Mouse (Mus musculus): Measurements from ENCODE around the gene Nnat. TPM values are rescaled to one million over a fixed set of nuclear protein-coding genes. Genes with fewer than 3 reads are reported as not detected.

Nnat gene
- 428 and 457 TPM in 2 replicates for polyA plus RNA-seq (2015; fragmentation: Nextera tagmentation; extraction: Ambion mirVana)

GRCm38 (mm10) chr2:157559858-157560257 is at the start of gene Nnat:
TSS of gene Nnat (plus strand) at chr2:157560078.
- Histone ChIP-seq H3K9me3 (0 out of 2 replicates have a peak, but pooled peaks cover 2% of the 10 kb centered on the region), H3K4me2 (replicated peaks) (peak within 1 kb of the TSS; percentile 65), H3K4me3 (replicated peaks) (peak within 1 kb of the TSS; percentile 43), H3K27me3 (replicated peaks) (no peaks in the 10 kb centered on the region), H3K4me1 (replicated peaks) (peaks cover 29% of the 10 kb centered on the region), H3K9ac (peak within 1 kb of the TSS; percentile 44), H3K27ac (no peak within 1 kb of the TSS), H3K36me3 (peaks cover 47% of the 10 kb centered on the region)
- 56% methylated on average over 27 of the region's 27 CpGs for WGBS
- peak; percentile 18; the same call in 1 of the 2 replicates for ATAC-seq

DNA sequence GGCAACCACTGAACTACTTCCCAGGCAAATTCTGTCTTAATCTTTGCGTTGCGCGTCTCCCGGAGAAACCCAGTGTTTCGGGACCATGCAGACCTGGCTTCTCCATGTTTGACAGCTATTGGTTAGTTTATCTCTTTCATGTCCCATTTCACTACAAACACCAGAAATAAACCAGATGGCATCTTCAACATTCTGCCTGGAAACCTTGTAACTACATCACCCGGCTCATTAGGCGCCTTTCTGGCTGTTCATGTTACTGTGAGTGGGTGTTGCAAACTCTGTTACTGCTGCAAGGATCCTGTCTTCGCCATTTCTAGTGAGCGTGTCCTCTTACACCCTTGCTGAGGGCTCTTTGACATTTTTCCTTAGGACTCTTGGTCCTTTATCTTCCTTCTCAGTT is 47.0 kb upstream of the Nnat start:
- no peaks in the 10 kb centered on the region for H3K27me3 ChIP-seq (replicated peaks)
- no peak overlapping the region for H3K27ac ChIP-seq
- no peaks in the 10 kb centered on the region for H3K9me3 ChIP-seq
- WGBS: 83% methylated on average over 9 of the region's 9 CpGs
- H3K9ac ChIP-seq: no peak overlapping the region
- H3K4me1 ChIP-seq (replicated peaks): no peaks in the 10 kb centered on the region
- no peak overlapping the region for H3K4me3 ChIP-seq (replicated peaks)
- no peaks in the 10 kb centered on the region for H3K36me3 ChIP-seq
- H3K4me2 ChIP-seq (replicated peaks): no peak overlapping the region
- no peak for ATAC-seq

- Histone ChIP-seq H3K4me1 (replicated peaks) (no peaks in the 10 kb centered on the region), H3K4me3 (replicated peaks) (no peak overlapping the region), H3K4me2 (replicated peaks) (no peak overlapping the region), H3K36me3 (no peaks in the 10 kb centered on the region), H3K27me3 (replicated peaks) (no peaks in the 10 kb centered on the region), H3K27ac (no peak overlapping the region), H3K9ac (no peak overlapping the region), H3K9me3 (no peaks in the 10 kb centered on the region)
- WGBS: 45% methylated on average over 9 of the region's 9 CpGs
- no peak for ATAC-seq
Observed at GRCm38 (mm10) chr2:157513737-157514208, 46.1 kb upstream of the Nnat start.

- H3K4me2 ChIP-seq (replicated peaks): no peak overlapping the region
- no peak overlapping the region for H3K9ac ChIP-seq
- H3K36me3 ChIP-seq: no peaks in the 10 kb centered on the region
- 21% methylated on average over 4 of the region's 4 CpGs for WGBS
- ATAC-seq: no peak
- no peak overlapping the region for H3K27ac ChIP-seq
- no peaks in the 10 kb centered on the region for H3K4me1 ChIP-seq (replicated peaks)
- no peaks in the 10 kb centered on the region for H3K27me3 ChIP-seq (replicated peaks)
- H3K4me3 ChIP-seq (replicated peaks): no peak overlapping the region
- H3K9me3 ChIP-seq: no peaks in the 10 kb centered on the region
Observed at GRCm38 (mm10) chr2:157514353-157514752, 45.5 kb upstream of the Nnat start.

DNA sequence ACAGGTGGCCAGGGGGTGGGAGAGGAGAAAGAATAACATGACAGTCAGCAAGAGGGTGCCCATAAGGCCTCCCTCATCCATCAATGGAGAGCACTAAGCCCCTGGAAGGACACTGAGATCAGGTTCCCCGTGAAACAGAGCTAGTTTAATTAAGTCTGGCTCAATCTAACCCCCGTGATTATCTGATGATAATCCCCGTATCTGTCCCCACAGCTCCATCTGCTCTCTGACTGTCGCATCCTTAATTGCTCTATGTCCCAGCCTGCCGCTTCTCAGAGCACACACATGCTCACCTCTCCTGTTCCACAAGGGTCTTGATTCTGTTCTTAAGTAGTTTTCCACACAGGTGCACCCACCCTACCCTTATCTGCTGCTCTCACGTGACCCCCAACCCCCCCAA is 42.4 kb upstream of the Nnat start:
- Histone ChIP-seq H3K27me3 (replicated peaks) (no peaks in the 10 kb centered on the region), H3K4me2 (replicated peaks) (no peak overlapping the region), H3K9me3 (no peaks in the 10 kb centered on the region), H3K4me3 (replicated peaks) (no peak overlapping the region), H3K9ac (no peak overlapping the region), H3K27ac (no peak overlapping the region), H3K4me1 (replicated peaks) (no peaks in the 10 kb centered on the region), H3K36me3 (no peaks in the 10 kb centered on the region)
- no peak for ATAC-seq
- WGBS: 69% methylated on average over 6 of the region's 6 CpGs

DNA sequence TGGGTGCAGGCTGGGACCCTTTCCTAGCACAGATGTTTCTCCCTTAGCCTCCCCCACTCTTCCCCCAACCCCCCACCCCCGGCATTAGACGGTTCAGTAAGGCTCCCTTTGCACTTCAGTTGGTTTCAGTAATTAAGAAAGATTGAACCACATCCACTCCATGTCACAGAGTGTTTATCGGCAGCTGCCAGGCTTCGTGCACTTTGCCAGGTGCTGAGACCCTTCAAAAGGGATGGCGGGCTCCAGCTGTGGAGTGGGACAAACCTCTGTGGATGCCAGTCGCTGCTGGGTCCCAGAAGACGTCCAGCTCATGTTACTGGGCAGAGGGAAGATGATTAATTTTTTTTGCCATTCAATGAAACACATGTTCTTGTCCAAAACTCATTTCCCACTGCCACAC is 41.4 kb upstream of the Nnat start:
- H3K4me1 ChIP-seq (replicated peaks): no peaks in the 10 kb centered on the region
- H3K4me3 ChIP-seq (replicated peaks): no peak overlapping the region
- 63% methylated on average over 7 of the region's 7 CpGs for WGBS
- no peaks in the 10 kb centered on the region for H3K9me3 ChIP-seq
- H3K4me2 ChIP-seq (replicated peaks): no peak overlapping the region
- no peaks in the 10 kb centered on the region for H3K27me3 ChIP-seq (replicated peaks)
- H3K27ac ChIP-seq: no peak overlapping the region
- ATAC-seq: no peak
- no peaks in the 10 kb centered on the region for H3K36me3 ChIP-seq
- H3K9ac ChIP-seq: no peak overlapping the region

DNA sequence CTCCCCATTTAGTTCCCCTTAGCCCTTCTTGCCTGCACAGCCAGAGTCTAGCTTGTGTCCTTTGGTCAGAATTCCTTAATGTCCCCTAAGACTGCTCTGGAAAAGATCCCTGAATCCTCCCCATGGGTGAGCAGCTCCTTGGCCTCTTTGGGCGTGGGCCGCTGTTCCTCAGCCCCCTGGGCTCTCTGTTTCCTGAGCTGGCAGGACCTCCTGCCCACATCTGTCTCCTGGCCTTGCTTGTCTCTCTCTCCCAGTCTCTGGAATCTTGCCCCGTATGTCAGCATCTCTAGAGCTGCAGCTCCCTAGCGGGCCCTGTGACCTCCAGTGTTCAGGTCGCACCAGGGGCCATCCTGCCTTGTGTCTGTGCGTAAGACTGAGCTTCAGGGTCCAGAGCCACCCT is 40.4 kb upstream of the Nnat start:
- H3K9ac ChIP-seq: no peak overlapping the region
- no peak overlapping the region for H3K4me3 ChIP-seq (replicated peaks)
- no peak overlapping the region for H3K4me2 ChIP-seq (replicated peaks)
- WGBS: 66% methylated on average over 6 of the region's 6 CpGs
- H3K36me3 ChIP-seq: no peaks in the 10 kb centered on the region
- H3K4me1 ChIP-seq (replicated peaks): no peaks in the 10 kb centered on the region
- H3K27me3 ChIP-seq (replicated peaks): no peaks in the 10 kb centered on the region
- H3K27ac ChIP-seq: no peak overlapping the region
- H3K9me3 ChIP-seq: no peaks in the 10 kb centered on the region
- no peak for ATAC-seq

- WGBS: 32% methylated on average over 5 of the region's 5 CpGs
- H3K9ac ChIP-seq: no peak overlapping the region
Observed at GRCm38 (mm10) chr2:157520496-157520895, 39.4 kb upstream of the Nnat start.

DNA sequence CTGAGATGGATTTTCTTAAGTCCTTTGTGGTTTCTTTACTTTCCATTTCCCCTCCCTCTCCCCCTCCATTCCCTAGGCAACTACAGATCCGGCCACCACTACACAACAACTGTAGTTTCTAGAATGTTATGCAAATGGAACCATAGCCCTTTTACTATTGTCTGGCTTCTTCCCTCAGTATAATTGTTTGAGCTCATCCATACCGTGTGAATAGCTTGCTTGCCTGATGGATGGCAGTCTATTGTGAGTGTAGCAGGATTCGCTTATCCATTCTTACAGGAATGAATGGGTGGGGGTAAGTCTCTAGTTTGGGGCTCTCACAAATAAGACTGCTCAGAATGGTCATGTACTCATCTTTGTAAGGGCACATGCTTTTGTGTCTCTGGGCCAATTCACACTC is 37.3 kb upstream of the Nnat start:
- no peak overlapping the region for H3K4me2 ChIP-seq (replicated peaks)
- no peak for ATAC-seq
- H3K9ac ChIP-seq: no peak overlapping the region
- no peak overlapping the region for H3K4me3 ChIP-seq (replicated peaks)
- no peaks in the 10 kb centered on the region for H3K36me3 ChIP-seq
- H3K9me3 ChIP-seq: no peaks in the 10 kb centered on the region
- no peak overlapping the region for H3K27ac ChIP-seq
- H3K27me3 ChIP-seq (replicated peaks): no peaks in the 10 kb centered on the region
- no peaks in the 10 kb centered on the region for H3K4me1 ChIP-seq (replicated peaks)
- WGBS: 74% methylated on average over 3 of the region's 3 CpGs

More at GRCm38 (mm10) chr2:157520496-157520895, 39.4 kb upstream of the Nnat start:
- no peaks in the 10 kb centered on the region for H3K36me3 ChIP-seq
- H3K4me1 ChIP-seq (replicated peaks): no peaks in the 10 kb centered on the region
- no peak overlapping the region for H3K27ac ChIP-seq
- no peak for ATAC-seq
- no peaks in the 10 kb centered on the region for H3K27me3 ChIP-seq (replicated peaks)
- no peaks in the 10 kb centered on the region for H3K9me3 ChIP-seq
- no peak overlapping the region for H3K4me3 ChIP-seq (replicated peaks)
- no peak overlapping the region for H3K4me2 ChIP-seq (replicated peaks)

DNA sequence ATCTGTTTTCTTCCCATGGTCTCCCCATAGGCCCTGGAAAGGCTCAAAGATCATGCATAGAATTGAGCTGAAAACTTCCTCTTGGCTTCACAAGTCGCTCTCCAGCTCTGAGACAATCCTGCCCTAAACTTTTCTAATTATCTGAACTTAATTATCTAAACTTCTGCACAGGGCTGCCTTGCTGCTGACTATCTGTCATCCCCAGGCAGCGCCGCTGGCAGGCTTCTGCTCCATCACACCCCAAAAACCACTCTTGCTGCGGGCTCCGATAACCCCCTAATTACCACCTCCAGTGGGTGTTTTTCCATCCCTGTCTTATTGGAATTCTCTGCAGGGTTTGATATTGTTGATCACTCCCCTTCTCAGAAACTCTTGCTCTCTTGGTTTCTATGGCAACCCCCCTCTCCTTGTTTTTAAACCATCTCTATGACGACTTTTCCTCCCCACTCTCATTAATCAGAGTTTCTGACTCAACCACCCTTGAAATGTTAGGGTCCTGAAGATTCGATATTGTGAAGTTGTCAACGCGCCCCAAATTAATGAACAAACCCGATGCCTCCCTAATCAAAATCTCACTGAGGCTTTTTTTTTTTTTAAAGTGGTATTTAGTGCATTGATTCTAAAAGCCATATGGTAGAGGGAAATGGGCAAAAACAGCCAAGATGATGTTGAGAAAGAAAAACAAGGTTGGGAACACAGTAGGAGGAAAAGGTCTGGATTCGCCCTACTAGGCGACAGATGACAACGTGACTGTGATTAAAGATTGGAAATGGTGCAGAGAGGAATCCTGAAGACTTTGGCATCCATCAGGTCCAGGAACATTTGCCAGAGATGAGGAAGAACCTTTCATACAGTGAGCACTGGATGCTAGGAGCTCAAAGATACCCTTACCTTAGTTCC is 29.6 kb upstream of the Nnat start:
- Histone ChIP-seq H3K27ac (no peak overlapping the region), H3K4me3 (replicated peaks) (no peak overlapping the region), H3K9me3 (no peaks in the 10 kb centered on the region), H3K4me1 (replicated peaks) (no peaks in the 10 kb centered on the region), H3K4me2 (replicated peaks) (no peak overlapping the region), H3K9ac (no peak overlapping the region), H3K27me3 (replicated peaks) (no peaks in the 10 kb centered on the region), H3K36me3 (no peaks in the 10 kb centered on the region)
- 76% methylated on average over 13 of the region's 13 CpGs for WGBS
- ATAC-seq: no peak

DNA sequence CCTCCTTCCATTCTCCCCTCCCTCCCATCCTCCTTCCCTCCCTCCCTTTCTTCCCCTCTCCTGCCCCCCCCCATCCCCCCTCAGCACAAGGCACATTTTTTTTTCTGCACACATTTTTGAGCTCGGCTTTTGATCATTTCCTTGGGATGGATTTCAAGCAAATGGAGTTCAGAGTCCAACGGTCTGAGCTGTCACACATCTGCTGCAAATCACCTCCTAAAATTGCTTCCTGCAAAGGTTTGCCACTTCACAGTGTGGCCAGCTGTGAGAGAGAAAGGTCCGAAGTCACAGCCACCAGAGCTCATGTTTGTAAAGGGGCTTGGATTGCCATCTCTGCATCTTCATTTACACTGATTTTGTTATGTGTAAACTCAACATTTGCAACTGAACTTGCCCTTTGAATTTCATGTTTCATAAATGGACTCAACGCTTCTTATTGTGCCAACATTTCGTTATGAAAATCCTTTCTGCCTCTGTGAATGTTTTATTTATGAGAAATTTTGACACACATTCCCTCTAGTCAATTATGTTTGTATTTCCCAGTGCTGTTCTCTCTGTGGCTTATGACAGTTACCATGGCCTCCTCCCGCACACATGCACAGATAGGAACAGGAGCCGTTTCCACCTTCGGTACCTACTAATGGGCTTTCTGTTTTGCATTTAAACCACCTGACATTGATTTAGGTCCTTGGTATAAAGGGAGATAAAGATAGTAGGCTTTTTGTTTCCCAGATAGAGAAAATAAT is 28.0 kb upstream of the Nnat start:
- Histone ChIP-seq H3K36me3 (no peaks in the 10 kb centered on the region), H3K9me3 (no peaks in the 10 kb centered on the region), H3K4me2 (replicated peaks) (no peak overlapping the region), H3K27ac (no peak overlapping the region), H3K9ac (no peak overlapping the region), H3K4me1 (replicated peaks) (no peaks in the 10 kb centered on the region), H3K4me3 (replicated peaks) (no peak overlapping the region), H3K27me3 (replicated peaks) (no peaks in the 10 kb centered on the region)
- WGBS: 47% methylated on average over 8 of the region's 8 CpGs
- ATAC-seq: no peak

GRCm38 (mm10) chr2:157534163-157534562 is 25.7 kb upstream of the Nnat start:
- ATAC-seq: no peak
- WGBS: 75% methylated on average over 4 of the region's 4 CpGs

More at GRCm38 (mm10) chr2:157534163-157534562, 25.7 kb upstream of the Nnat start:
- Histone ChIP-seq H3K4me1 (replicated peaks) (no peaks in the 10 kb centered on the region), H3K27me3 (replicated peaks) (no peaks in the 10 kb centered on the region), H3K4me2 (replicated peaks) (no peak overlapping the region), H3K27ac (no peak overlapping the region), H3K9me3 (no peaks in the 10 kb centered on the region), H3K9ac (no peak overlapping the region), H3K4me3 (replicated peaks) (no peak overlapping the region), H3K36me3 (no peaks in the 10 kb centered on the region)
